Mouse (Mus musculus) liver, adult 2 months (tissue): ENCODE results near the gene Mrpl45. TPM values are rescaled to one million over a fixed set of nuclear protein-coding genes. Genes with fewer than 3 reads are reported as not detected.

Experiments
- DNase-seq: peaks from one replicate; pipeline ENCODE4 v3.0.0-alpha.2; 2011; ENCODE audit warnings: low read depth, low spot score; ENCODE audit errors: extremely low read depth
- H3K27ac ChIP-seq: fragments of 200-500 bp; replicated peaks from 2 replicates; pipeline ENCODE4 v1.5.1; 2012; ENCODE audit warnings: low read depth, mild to moderate bottlenecking, control low read depth, inconsistent platforms, low read length; ENCODE audit not compliant: insufficient read depth
- H3K27me3 ChIP-seq: fragments of 200-500 bp; 2 replicates; pipeline ENCODE4 v1.6.1; 2012; ENCODE audit warnings: mild to moderate bottlenecking, moderate library complexity, low read length, inconsistent platforms; ENCODE audit not compliant: control insufficient read depth, insufficient read depth
- H3K36me3 ChIP-seq: fragments of 200-500 bp; 2 replicates; pipeline ENCODE4 v1.6.1; 2012; ENCODE audit warnings: low read length, inconsistent platforms; ENCODE audit not compliant: control insufficient read depth, insufficient read depth
- H3K4me1 ChIP-seq: fragments of 200-500 bp; 2 replicates; pipeline ENCODE4 v1.6.1; 2011; ENCODE audit warnings: low read length; ENCODE audit not compliant: control insufficient read depth, insufficient read depth
- H3K4me3 ChIP-seq: fragments of 200-500 bp; 2 replicates; pipeline ENCODE4 v1.5.1; 2011; ENCODE audit warnings: low read depth, mild to moderate bottlenecking, control low read depth, low read length, moderate library complexity; ENCODE audit not compliant: insufficient read depth
- H3K79me2 ChIP-seq: fragments of 200-500 bp; 2 replicates; pipeline ENCODE4 v1.6.1; 2012; ENCODE audit warnings: inconsistent platforms, mild to moderate bottlenecking, low read length, moderate library complexity; ENCODE audit not compliant: control insufficient read depth, insufficient read depth
- H3K9ac ChIP-seq: fragments of 200-500 bp; 2 replicates; pipeline ENCODE4 v1.6.1; 2012; ENCODE audit warnings: low read depth, mild to moderate bottlenecking, control low read depth, inconsistent platforms, low read length
- CTCF ChIP-seq: fragments of 200-500 bp; IDR thresholded peaks from 2 replicates; pipeline ENCODE4 v1.5.1; 2011; ENCODE audit warnings: low read depth, low read length, control low read depth
- POLR2A ChIP-seq: fragments of 200-500 bp; IDR thresholded peaks from 2 replicates; pipeline ENCODE4 v1.6.1; 2011; ENCODE audit warnings: low read length, control low read depth; ENCODE audit not compliant: insufficient read depth; ENCODE audit errors: extremely low read depth
- WGBS: fragments of 180-500 bp; shearing (Covaris S2); methylation state at CpG from one replicate; pipeline ENCODE4 v1.1.7; 2018; 5-methylcytosine and 5-hydroxymethylcytosine counted together
- polyA plus RNA-seq: library from polyadenylated mRNA; depleted of rRNA; stranded (reverse); fragments of >200 nt; gene quantifications from 2 replicates; pipeline ENCODE4 v1.2.3, GENCODE M21; 2012
- total RNA-seq: library from RNA; depleted of rRNA; stranded (reverse); fragments of >200 nt; gene quantifications from 2 replicates; pipeline ENCODE4 v1.2.3, GENCODE M21; 2014

Gene Mrpl45
- total and polyA plus RNA-seq, 2 experiments: 12.8 to 19.9 TPM

GRCm38 (mm10) chr11:97280216-97280861 is 35.2 kb upstream of the Mrpl45 start, which contains the start of gene Npepps:
TSS of gene Npepps (minus strand) at chr11:97280638.
- Histone ChIP-seq H3K9ac (peak within 1 kb of the TSS; percentile 100), H3K4me1 (peaks cover 14% of the 10 kb centered on the region), H3K79me2 (peaks cover 29% of the 10 kb centered on the region), H3K27me3 (no peaks in the 10 kb centered on the region), H3K27ac (peak within 1 kb of the TSS; percentile 62), H3K4me3 (peak within 1 kb of the TSS; percentile 100), H3K36me3 (no peaks in the 10 kb centered on the region)
- TF ChIP-seq POLR2A (peak; percentile 64; the same call in 1 of the 2 replicates), CTCF (no peak; the same call in 1 of the 2 replicates)
- WGBS: under 1% methylated on average over 59 of the region's 83 CpGs
- peak; percentile 63 for DNase-seq

GRCm38 (mm10) chr11:97282179-97282578 is 33.3 kb upstream of the Mrpl45 start:
- Histone ChIP-seq H3K36me3 (no peaks in the 10 kb centered on the region), H3K4me3 (no peak overlapping the region), H3K9ac (no peak overlapping the region), H3K4me1 (peaks cover 9% of the 10 kb centered on the region), H3K79me2 (peaks cover 21% of the 10 kb centered on the region), H3K27me3 (no peaks in the 10 kb centered on the region), H3K27ac (no peak overlapping the region)
- DNase-seq: no peak
- TF ChIP-seq POLR2A: no peak
- TF ChIP-seq CTCF: no peak
- 84% methylated on average over 6 of the region's 6 CpGs for WGBS

- H3K36me3 ChIP-seq: no peaks in the 10 kb centered on the region
- no peak overlapping the region for H3K27ac ChIP-seq
- no peak for DNase-seq
- H3K4me3 ChIP-seq: no peak overlapping the region
- WGBS: 77% methylated on average over 4 of the region's 4 CpGs
- no peak overlapping the region for H3K9ac ChIP-seq
- TF ChIP-seq POLR2A (no peak), CTCF (no peak)
- H3K4me1 ChIP-seq: no peaks in the 10 kb centered on the region
- no peaks in the 10 kb centered on the region for H3K27me3 ChIP-seq
- H3K79me2 ChIP-seq: peaks cover 4% of the 10 kb centered on the region
These were observed 30.7 kb upstream of the Mrpl45 start for GRCm38 (mm10) chr11:97284854-97285253.

GRCm38 (mm10) chr11:97285852-97286775 is 29.4 kb upstream of the Mrpl45 start:
- Histone ChIP-seq H3K9ac (no peak overlapping the region), H3K27me3 (no peaks in the 10 kb centered on the region), H3K36me3 (no peaks in the 10 kb centered on the region), H3K4me1 (no peaks in the 10 kb centered on the region), H3K79me2 (no peaks in the 10 kb centered on the region), H3K4me3 (no peak overlapping the region), H3K27ac (no peak overlapping the region)
- 82% methylated on average over 9 of the region's 9 CpGs for WGBS
- no peak for TF ChIP-seq CTCF
- TF ChIP-seq POLR2A: no peak
- DNase-seq: no peak

- DNase-seq: no peak
- 68% methylated on average over 6 of the region's 6 CpGs for WGBS
- H3K4me1 ChIP-seq: no peaks in the 10 kb centered on the region
- H3K36me3 ChIP-seq: no peaks in the 10 kb centered on the region
- H3K79me2 ChIP-seq: no peaks in the 10 kb centered on the region
- H3K9ac ChIP-seq: no peak overlapping the region
- no peak for TF ChIP-seq CTCF
- TF ChIP-seq POLR2A: no peak
- no peaks in the 10 kb centered on the region for H3K27me3 ChIP-seq
- H3K4me3 ChIP-seq: no peak overlapping the region
- no peak overlapping the region for H3K27ac ChIP-seq
These were observed 28.5 kb upstream of the Mrpl45 start for GRCm38 (mm10) chr11:97286973-97287372.

- no peaks in the 10 kb centered on the region for H3K4me1 ChIP-seq
- no peak overlapping the region for H3K27ac ChIP-seq
- no peaks in the 10 kb centered on the region for H3K79me2 ChIP-seq
- no peak for DNase-seq
- no peaks in the 10 kb centered on the region for H3K27me3 ChIP-seq
- no peaks in the 10 kb centered on the region for H3K36me3 ChIP-seq
- H3K4me3 ChIP-seq: no peak overlapping the region
- no peak for TF ChIP-seq CTCF
- TF ChIP-seq POLR2A: no peak
- no peak overlapping the region for H3K9ac ChIP-seq
These were observed 27.9 kb upstream of the Mrpl45 start for GRCm38 (mm10) chr11:97287643-97288042.
